In the genomic region with DNA sequence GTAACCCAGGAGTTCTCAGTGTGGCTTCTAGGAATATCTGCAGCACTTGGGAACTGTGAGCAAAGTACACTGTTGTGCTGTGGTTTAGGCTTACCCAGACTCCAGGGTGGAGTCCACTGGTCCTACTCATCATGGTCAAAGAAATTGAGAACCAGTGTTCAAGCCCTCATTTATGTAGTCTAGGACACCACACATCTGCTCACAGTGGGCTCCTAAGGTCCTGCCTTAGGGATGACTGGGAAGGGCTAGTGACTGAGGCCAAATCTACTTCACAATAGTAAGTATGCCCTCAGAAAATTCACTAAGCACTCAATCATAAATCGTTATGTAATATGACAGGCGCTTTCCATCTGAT, we compare ENCODE assay signal across 26 mouse cellular contexts. TPM values are rescaled to one million over a fixed set of nuclear protein-coding genes. Genes with fewer than 3 reads are reported as not detected.
DNase-seq lines count a peak whose midpoint lies in the region; ATAC-seq and TF ChIP-seq lines count a peak whose summit lies in the region.
"Had no signal": no experiment of that assay in that cellular context is flagged by ENCODE, and none has a peak within 500 bp of the region (broad histone marks: within the 10 kb centered on the region; RNA-seq: fewer than 3 reads in every experiment).

No protein-coding gene starts in this region.

- no peaks in the 10 kb centered on the region for H3K27me3 ChIP-seq in forebrain, embryonic 10.5 days (ENCODE audit: poor library complexity, severe bottlenecking)
- no peaks in the 10 kb centered on the region for H3K27me3 ChIP-seq in forebrain, embryonic 15.5 days
- H3K27me3 ChIP-seq in heart, embryonic 16.5 days (ENCODE audit: control insufficient read depth, insufficient read depth, low read length) = no peaks in the 10 kb centered on the region
- no peaks in the 10 kb centered on the region for H3K27me3 ChIP-seq in liver, postnatal 0 days (ENCODE audit: insufficient read depth, low read length)
- H3K27me3 ChIP-seq: embryonic facial prominence, embryonic 12.5 days; hindbrain, embryonic 13.5 days; intestine, embryonic 15.5 days; midbrain, embryonic 12.5 days; neural tube, embryonic 13.5 days had no signal

- no peak for TF ChIP-seq CTCF in liver, postnatal 0 days (IDR thresholded peaks at IDR 0.05; ENCODE audit: low read depth)

- WGBS in forebrain, embryonic 10.5 days = 95% methylated on average over 2 of the region's 2 CpGs
- 96% methylated on average over 2 of the region's 2 CpGs for WGBS in forebrain, embryonic 15.5 days
- 94% methylated on average over 2 of the region's 2 CpGs for WGBS in heart, embryonic 16.5 days
- WGBS in liver, postnatal 0 days (ENCODE audit: insufficient replicate concordance) = 82% methylated on average over 2 of the region's 2 CpGs

- no peaks in the 10 kb centered on the region for H3K36me3 ChIP-seq in forebrain, embryonic 10.5 days (replicated peaks)
- no peaks in the 10 kb centered on the region for H3K36me3 ChIP-seq in forebrain, embryonic 15.5 days
- H3K36me3 ChIP-seq in heart, embryonic 16.5 days (ENCODE audit: control insufficient read depth, insufficient read depth) = no peaks in the 10 kb centered on the region
- H3K36me3 ChIP-seq in liver, postnatal 0 days (replicated peaks; ENCODE audit: insufficient read depth, low read length) = 0 out of 2 replicates have a peak, but pooled peaks cover 2% of the 10 kb centered on the region
- H3K36me3 ChIP-seq: embryonic facial prominence, embryonic 12.5 days; forebrain, embryonic 12.5 days; hindbrain, embryonic 13.5 days; intestine, embryonic 15.5 days; midbrain, embryonic 12.5 days; neural tube, embryonic 13.5 days had no signal

- no peak for ATAC-seq in forebrain, embryonic 15.5 days (replicated peaks)
- no peak for ATAC-seq in heart, embryonic 16.5 days (replicated peaks; ENCODE audit: extremely low read depth, insufficient read depth, low FRiP score)
- ATAC-seq in liver, postnatal 0 days = no peak
- ATAC-seq in cerebellum, adult (ENCODE audit: insufficient number of reproducible peaks, low FRiP score, low TSS enrichment) = no peak
- ATAC-seq: activated CD4-positive, CD25-positive, alpha-beta regulatory T cell, adult 4 months had no signal

- no peak overlapping the region for H3K9ac ChIP-seq in forebrain, embryonic 15.5 days (replicated peaks)
- no peak overlapping the region for H3K9ac ChIP-seq in heart, embryonic 16.5 days (ENCODE audit: low read length)
- peak overlapping the region; percentile 51 for H3K9ac ChIP-seq in liver, postnatal 0 days (replicated peaks)
- H3K9ac ChIP-seq: embryonic facial prominence, embryonic 12.5 days; forebrain, embryonic 12.5 days; hindbrain, embryonic 13.5 days; intestine, embryonic 15.5 days; midbrain, embryonic 12.5 days; neural tube, embryonic 13.5 days had no signal

- H3K4me2 ChIP-seq in forebrain, embryonic 15.5 days (replicated peaks) = no peak overlapping the region
- H3K4me2 ChIP-seq in heart, embryonic 16.5 days (ENCODE audit: low read depth, low read length) = no peak overlapping the region
- H3K4me2 ChIP-seq in liver, postnatal 0 days (ENCODE audit: low read depth, low read length) = peak overlapping the region; percentile 70
- H3K4me2 ChIP-seq: embryonic facial prominence, embryonic 12.5 days; forebrain, embryonic 12.5 days; hindbrain, embryonic 13.5 days; intestine, embryonic 15.5 days; midbrain, embryonic 12.5 days; neural tube, embryonic 13.5 days had no signal

- no peak for TF ChIP-seq EP300 in liver, postnatal 0 days (IDR thresholded peaks at IDR 0.05; ENCODE audit: low read depth)

- peak overlapping the region; percentile 63; the same call in 1 of the 2 replicates for H3K27ac ChIP-seq in forebrain, embryonic 10.5 days
- H3K27ac ChIP-seq in forebrain, embryonic 15.5 days (replicated peaks) = no peak overlapping the region
- H3K27ac ChIP-seq in heart, embryonic 16.5 days (ENCODE audit: low read length) = peak overlapping the region; percentile 31; the same call in 1 of the 2 replicates
- H3K27ac ChIP-seq in liver, postnatal 0 days (ENCODE audit: low read depth) = peak overlapping the region; percentile 79
- H3K27ac ChIP-seq: embryonic facial prominence, embryonic 12.5 days; forebrain, embryonic 12.5 days; hindbrain, embryonic 13.5 days; intestine, embryonic 15.5 days; midbrain, embryonic 12.5 days; neural tube, embryonic 13.5 days had no signal

- H3K4me3 ChIP-seq in forebrain, embryonic 10.5 days = no peak overlapping the region
- H3K4me3 ChIP-seq in forebrain, embryonic 15.5 days = no peak overlapping the region
- H3K4me3 ChIP-seq in heart, embryonic 16.5 days (ENCODE audit: low read length) = no peak overlapping the region
- peak overlapping the region; percentile 8 for H3K4me3 ChIP-seq in liver, postnatal 0 days (ENCODE audit: low read depth, low read length)
- H3K4me3 ChIP-seq: embryonic facial prominence, embryonic 12.5 days; forebrain, embryonic 12.5 days; hindbrain, embryonic 13.5 days; intestine, embryonic 15.5 days; midbrain, embryonic 12.5 days; neural tube, embryonic 13.5 days had no signal

- no peak for DNase-seq in forebrain, embryonic 10.5 days (ENCODE audit: extremely low spot score, low spot score)
- DNase-seq in heart, adult 8-10 months (ENCODE audit: low spot score) = no peak
- peak; percentile 33 for DNase-seq in liver
- DNase-seq in liver, postnatal 0 days = no peak
- no peak for DNase-seq in left cerebral cortex, adult 8-10 months (ENCODE audit: low spot score in 2 of 2)
- DNase-seq: adrenal gland, postnatal 25 days; cerebellum, adult 8-10 months; gastrocnemius, postnatal 25 days; layer of hippocampus, postnatal 36 days; lung, adult 18-20 months; lung, postnatal 4 days; right cerebral cortex, postnatal 25 days had no signal

- no peaks in the 10 kb centered on the region for H3K9me3 ChIP-seq in forebrain, embryonic 10.5 days
- no peaks in the 10 kb centered on the region for H3K9me3 ChIP-seq in forebrain, embryonic 15.5 days
- no peaks in the 10 kb centered on the region for H3K9me3 ChIP-seq in heart, embryonic 16.5 days (replicated peaks; ENCODE audit: control insufficient read depth, low read length)
- H3K9me3 ChIP-seq in liver, postnatal 0 days (ENCODE audit: low read length) = no peaks in the 10 kb centered on the region
- H3K9me3 ChIP-seq: embryonic facial prominence, embryonic 12.5 days; forebrain, embryonic 12.5 days; hindbrain, embryonic 13.5 days; intestine, embryonic 15.5 days; midbrain, embryonic 12.5 days; neural tube, embryonic 13.5 days had no signal

- H3K4me1 ChIP-seq in forebrain, embryonic 10.5 days = peaks cover 37% of the 10 kb centered on the region
- 0 out of 2 replicates have a peak, but pooled peaks cover 6% of the 10 kb centered on the region for H3K4me1 ChIP-seq in forebrain, embryonic 15.5 days
- H3K4me1 ChIP-seq in heart, embryonic 16.5 days (ENCODE audit: control insufficient read depth, insufficient read depth, low read length) = peaks cover 17% of the 10 kb centered on the region
- H3K4me1 ChIP-seq in liver, postnatal 0 days (ENCODE audit: insufficient read depth) = peaks cover 33% of the 10 kb centered on the region
- H3K4me1 ChIP-seq: embryonic facial prominence, embryonic 12.5 days had no signal

RNA-seq across cellular contexts. Expression of a gene that starts 3.6 kb away (rescaled TPM):
- polyA plus RNA-seq in forebrain, embryonic 10.5 days (2016; fragmentation: Nextera tagmentation; extraction: Ambion mirVana) = 19.6 and 19.9 TPM in 2 replicates
- polyA plus RNA-seq in forebrain, embryonic 15.5 days (2015; fragmentation: Nextera tagmentation; extraction: Ambion mirVana) = 5.0 and 5.6 TPM in 2 replicates
- polyA plus RNA-seq in heart, embryonic 16.5 days (2015; fragmentation: Nextera tagmentation; extraction: Ambion mirVana) = 51.5 and 53.5 TPM in 2 replicates
- 10 to 100 TPM; 55.7 to 60.2 (median 57.9) TPM for total RNA-seq in heart, adult 8-10 months (2022)
- 73.8 and 76.9 TPM in 2 replicates for polyA plus RNA-seq in liver, postnatal 0 days (2015; fragmentation: Nextera tagmentation; extraction: Ambion mirVana)
- 1 to 10 TPM; 4.3 to 8.0 (median 7.0) TPM for total RNA-seq in left cerebral cortex, adult 8-10 months (2022)

RNA-seq across cellular contexts. Expression of a gene that starts 23.4 kb away (rescaled TPM):
- not detected in 2 replicates for polyA plus RNA-seq in forebrain, embryonic 10.5 days (2016; fragmentation: Nextera tagmentation; extraction: Ambion mirVana)
- not detected in 2 replicates for polyA plus RNA-seq in forebrain, embryonic 15.5 days (2015; fragmentation: Nextera tagmentation; extraction: Ambion mirVana)
- 0.19 TPM in 1 of 2 replicates, not detected in the other for polyA plus RNA-seq in heart, embryonic 16.5 days (2015; fragmentation: Nextera tagmentation; extraction: Ambion mirVana)
- 1 to 10 TPM in 1 of 4 experiments, under 1 TPM in 2, not detected in 1; 0.56 to 1.4 (median 0.68) TPM for total RNA-seq in heart, adult 8-10 months (2022)
- polyA plus RNA-seq in liver, postnatal 0 days (2015; fragmentation: Nextera tagmentation; extraction: Ambion mirVana) = 0.70 and 1.3 TPM in 2 replicates
- total RNA-seq in left cerebral cortex, adult 8-10 months (2022) = not detected
- total RNA-seq: common myeloid progenitor, adult 5-6 weeks; layer of hippocampus, postnatal 36 days; left cerebral cortex, postnatal 36 days had no signal
- polyA plus RNA-seq: activated CD4-positive, CD25-positive, alpha-beta regulatory T cell, adult 4 months; embryonic facial prominence, embryonic 12.5 days; forebrain, embryonic 12.5 days; hindbrain, embryonic 13.5 days; kidney, embryonic 16.5 days; midbrain, embryonic 12.5 days had no signal

RNA-seq across cellular contexts. Expression of a gene that starts 29.6 kb away (rescaled TPM):
- 3.4 TPM in 2 replicates for polyA plus RNA-seq in forebrain, embryonic 10.5 days (2016; fragmentation: Nextera tagmentation; extraction: Ambion mirVana)
- polyA plus RNA-seq in forebrain, embryonic 15.5 days (2015; fragmentation: Nextera tagmentation; extraction: Ambion mirVana) = 1.2 TPM in 2 replicates
- 4.7 and 5.1 TPM in 2 replicates for polyA plus RNA-seq in heart, embryonic 16.5 days (2015; fragmentation: Nextera tagmentation; extraction: Ambion mirVana)
- 1 to 10 TPM; 2.3 to 4.7 (median 3.4) TPM for total RNA-seq in heart, adult 8-10 months (2022)
- 4.4 and 4.5 TPM in 2 replicates for polyA plus RNA-seq in liver, postnatal 0 days (2015; fragmentation: Nextera tagmentation; extraction: Ambion mirVana)
- 1 to 10 TPM in 2 of 4 experiments, under 1 TPM in 2; 0.80 to 2.5 (median 1.6) TPM for total RNA-seq in left cerebral cortex, adult 8-10 months (2022)
- polyA plus RNA-seq: activated CD4-positive, CD25-positive, alpha-beta regulatory T cell, adult 4 months had no signal

RNA-seq across cellular contexts. Expression of a gene that starts 30.9 kb away (rescaled TPM):
- polyA plus RNA-seq in forebrain, embryonic 10.5 days (2016; fragmentation: Nextera tagmentation; extraction: Ambion mirVana) = not detected in 2 replicates
- not detected in 2 replicates for polyA plus RNA-seq in forebrain, embryonic 15.5 days (2015; fragmentation: Nextera tagmentation; extraction: Ambion mirVana)
- not detected in 2 replicates for polyA plus RNA-seq in heart, embryonic 16.5 days (2015; fragmentation: Nextera tagmentation; extraction: Ambion mirVana)
- not detected for total RNA-seq in heart, adult 8-10 months (2022)
- not detected in 2 replicates for polyA plus RNA-seq in liver, postnatal 0 days (2015; fragmentation: Nextera tagmentation; extraction: Ambion mirVana)
- total RNA-seq in left cerebral cortex, adult 8-10 months (2022) = not detected
- total RNA-seq: adrenal gland, postnatal 25 days; common myeloid progenitor, adult 5-6 weeks; gastrocnemius, postnatal 25 days; layer of hippocampus, postnatal 36 days; left cerebral cortex, postnatal 36 days had no signal
- polyA plus RNA-seq: activated CD4-positive, CD25-positive, alpha-beta regulatory T cell, adult 4 months; embryonic facial prominence, embryonic 12.5 days; forebrain, embryonic 12.5 days; hindbrain, embryonic 13.5 days; intestine, embryonic 15.5 days; kidney, embryonic 16.5 days; midbrain, embryonic 12.5 days; neural tube, embryonic 13.5 days; stomach, embryonic 16.5 days had no signal

RNA-seq across cellular contexts. Expression of a gene that starts 33.6 kb away (rescaled TPM):
- not detected in 2 replicates for polyA plus RNA-seq in forebrain, embryonic 10.5 days (2016; fragmentation: Nextera tagmentation; extraction: Ambion mirVana)
- not detected in 2 replicates for polyA plus RNA-seq in forebrain, embryonic 15.5 days (2015; fragmentation: Nextera tagmentation; extraction: Ambion mirVana)
- not detected in 2 replicates for polyA plus RNA-seq in heart, embryonic 16.5 days (2015; fragmentation: Nextera tagmentation; extraction: Ambion mirVana)
- under 1 TPM in 2 of 4 experiments, not detected in 2; 0.20 to 0.41 TPM for total RNA-seq in heart, adult 8-10 months (2022)
- 0.11 TPM in 1 of 2 replicates, not detected in the other for polyA plus RNA-seq in liver, postnatal 0 days (2015; fragmentation: Nextera tagmentation; extraction: Ambion mirVana)
- under 1 TPM; 0.51 to 0.72 (median 0.55) TPM for total RNA-seq in left cerebral cortex, adult 8-10 months (2022)
- total RNA-seq: common myeloid progenitor, adult 5-6 weeks had no signal
- polyA plus RNA-seq: activated CD4-positive, CD25-positive, alpha-beta regulatory T cell, adult 4 months; embryonic facial prominence, embryonic 12.5 days; forebrain, embryonic 12.5 days; hindbrain, embryonic 13.5 days; kidney, embryonic 16.5 days; midbrain, embryonic 12.5 days; neural tube, embryonic 13.5 days; stomach, embryonic 16.5 days had no signal
